Mouse (Mus musculus): ENCODE measurements around the gene Hba-x. TPM values are rescaled to one million over a fixed set of nuclear protein-coding genes. Genes with fewer than 3 reads are reported as not detected.
A peak's percentile ranks its signal among the peaks of the same experiment; 100 is the strongest.

Gene Hba-x
- 3.2 and 11.6 TPM in 2 replicates for polyA plus RNA-seq (2015; fragmentation: Nextera tagmentation; extraction: Ambion mirVana)

GRCm38 (mm10) chr11:32276347-32276746, at the start of gene Hba-x:
TSS of gene Hba-x (plus strand) at chr11:32276400.
- Histone ChIP-seq H3K4me3 (ENCODE audit: low read depth, low read length) (no peak within 1 kb of the TSS), H3K27me3 (ENCODE audit: control insufficient read depth, insufficient read depth, low read depth, low read length) (no peaks in the 10 kb centered on the region; the same call in 1 of the 2 replicates), H3K27ac (ENCODE audit: low read length) (no peak within 1 kb of the TSS), H3K36me3 (ENCODE audit: control insufficient read depth, insufficient read depth, low read length) (no peaks in the 10 kb centered on the region), H3K9ac (ENCODE audit: low read depth, low read length) (no peak within 1 kb of the TSS), H3K4me2 (ENCODE audit: low read length) (no peak within 1 kb of the TSS), H3K9me3 (replicated peaks; ENCODE audit: control insufficient read depth, low read length, poor library complexity, severe bottlenecking) (no peaks in the 10 kb centered on the region), H3K4me1 (ENCODE audit: control insufficient read depth, insufficient read depth, low read length) (no peaks in the 10 kb centered on the region)
- 66% methylated on average over 3 of the region's 3 CpGs for WGBS
- ATAC-seq = no peak

GRCm38 (mm10) chr11:32227041-32227440, 49.2 kb upstream of the Hba-x start:
- Histone ChIP-seq H3K36me3 (ENCODE audit: control insufficient read depth, insufficient read depth, low read length) (peaks cover 6% of the 10 kb centered on the region; the same call in 1 of the 2 replicates), H3K9ac (ENCODE audit: low read depth, low read length) (peak overlapping the region; percentile 89), H3K4me3 (ENCODE audit: low read depth, low read length) (peak overlapping the region; percentile 69), H3K4me1 (ENCODE audit: control insufficient read depth, insufficient read depth, low read length) (peaks cover 20% of the 10 kb centered on the region), H3K4me2 (ENCODE audit: low read length) (peak overlapping the region; percentile 81), H3K9me3 (replicated peaks; ENCODE audit: control insufficient read depth, low read length, poor library complexity, severe bottlenecking) (no peaks in the 10 kb centered on the region), H3K27me3 (ENCODE audit: control insufficient read depth, insufficient read depth, low read depth, low read length) (peaks cover 19% of the 10 kb centered on the region), H3K27ac (ENCODE audit: low read length) (peak overlapping the region; percentile 83)
- peak; percentile 1; the same call in 1 of the 2 replicates for ATAC-seq
- 11% methylated on average over 1 of the region's 1 CpGs for WGBS

DNA sequence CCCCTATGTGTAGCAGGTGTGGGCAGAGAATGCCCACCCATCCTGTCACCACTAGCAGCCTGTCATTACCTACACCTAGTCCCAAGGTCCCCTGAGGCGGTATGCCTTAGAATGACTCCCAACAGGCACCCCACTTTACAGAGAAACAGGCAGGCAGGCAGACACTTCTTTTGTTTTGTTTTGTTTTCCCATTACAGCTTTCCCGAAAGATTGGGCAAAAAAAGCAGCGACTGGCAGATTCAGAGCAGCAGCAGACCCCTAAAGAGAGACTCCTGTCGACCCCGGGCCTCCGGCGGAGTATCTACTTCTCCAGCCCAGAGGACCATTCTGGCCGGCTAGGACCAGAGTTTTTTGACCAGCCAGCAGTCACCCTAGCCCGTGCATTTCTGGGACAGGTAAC, 48.6 kb upstream of the Hba-x start:
- no peak overlapping the region for H3K4me3 ChIP-seq (ENCODE audit: low read depth, low read length)
- no peaks in the 10 kb centered on the region for H3K9me3 ChIP-seq (replicated peaks; ENCODE audit: control insufficient read depth, low read length, poor library complexity, severe bottlenecking)
- H3K4me2 ChIP-seq (ENCODE audit: low read length) = peak overlapping the region; percentile 81
- H3K27me3 ChIP-seq (ENCODE audit: control insufficient read depth, insufficient read depth, low read depth, low read length) = peaks cover 16% of the 10 kb centered on the region
- H3K9ac ChIP-seq (ENCODE audit: low read depth, low read length) = peak overlapping the region; percentile 13; the same call in 1 of the 2 replicates
- no peak for ATAC-seq
- 90% methylated on average over 9 of the region's 9 CpGs for WGBS
- H3K4me1 ChIP-seq (ENCODE audit: control insufficient read depth, insufficient read depth, low read length) = peaks cover 16% of the 10 kb centered on the region
- H3K27ac ChIP-seq (ENCODE audit: low read length) = no peak overlapping the region
- H3K36me3 ChIP-seq (ENCODE audit: control insufficient read depth, insufficient read depth, low read length) = peaks cover 6% of the 10 kb centered on the region; the same call in 1 of the 2 replicates

DNA sequence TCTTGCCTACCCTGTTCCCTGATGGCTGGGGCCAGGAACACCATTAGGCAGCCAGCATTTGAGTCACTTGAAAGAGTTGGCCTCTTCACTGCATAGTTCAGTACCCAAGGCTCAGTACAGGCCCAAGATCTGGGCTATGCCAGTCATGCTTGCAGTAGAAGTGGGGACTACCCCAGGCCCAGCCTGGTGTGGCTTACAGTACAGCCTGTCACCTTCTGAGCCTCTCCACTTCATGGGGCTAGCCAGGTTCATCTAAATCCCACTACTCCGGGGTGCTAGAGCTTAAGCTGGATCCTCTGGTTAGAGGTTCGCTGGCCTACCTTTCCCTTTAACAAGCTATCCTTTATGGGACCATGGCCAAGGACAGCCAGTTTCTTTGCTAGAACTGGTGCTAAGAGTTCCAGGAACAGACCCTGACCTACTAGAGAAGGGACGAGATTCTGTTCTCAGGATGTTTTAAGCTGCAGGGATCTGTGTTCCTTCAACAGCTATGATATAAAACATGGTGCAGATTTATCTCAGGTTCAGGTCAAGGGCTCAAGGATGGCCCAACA, 47.8 kb upstream of the Hba-x start:
- ATAC-seq = no peak
- Histone ChIP-seq H3K9me3 (replicated peaks; ENCODE audit: control insufficient read depth, low read length, poor library complexity, severe bottlenecking) (no peaks in the 10 kb centered on the region), H3K4me2 (ENCODE audit: low read length) (no peak overlapping the region), H3K9ac (ENCODE audit: low read depth, low read length) (no peak overlapping the region), H3K36me3 (ENCODE audit: control insufficient read depth, insufficient read depth, low read length) (peaks cover 7% of the 10 kb centered on the region), H3K27me3 (ENCODE audit: control insufficient read depth, insufficient read depth, low read depth, low read length) (peaks cover 8% of the 10 kb centered on the region), H3K4me3 (ENCODE audit: low read depth, low read length) (no peak overlapping the region), H3K27ac (ENCODE audit: low read length) (no peak overlapping the region), H3K4me1 (ENCODE audit: control insufficient read depth, insufficient read depth, low read length) (peaks cover 12% of the 10 kb centered on the region)
- WGBS = 94% methylated on average over 3 of the region's 3 CpGs

DNA sequence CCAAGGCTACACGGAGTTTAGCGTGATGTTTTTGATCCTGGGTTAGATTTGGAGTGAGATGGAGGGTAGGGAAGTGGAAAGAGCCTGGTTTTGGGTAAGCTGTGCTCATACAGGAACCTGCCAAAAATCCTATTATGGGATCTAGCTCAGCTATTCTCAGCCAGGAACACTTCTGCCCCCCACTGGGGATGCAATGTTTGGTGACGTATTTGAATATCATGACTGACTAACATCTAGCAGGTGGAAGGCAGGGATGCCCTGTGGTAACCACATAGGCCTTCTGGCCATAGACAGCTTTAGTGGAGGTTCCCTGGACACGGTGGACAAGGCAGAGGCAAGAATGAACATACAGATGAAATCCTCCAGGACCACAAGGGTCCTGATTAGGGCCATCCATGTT, 46.0 kb upstream of the Hba-x start:
- Histone ChIP-seq H3K27ac (ENCODE audit: low read length) (no peak overlapping the region), H3K36me3 (ENCODE audit: control insufficient read depth, insufficient read depth, low read length) (peaks cover 16% of the 10 kb centered on the region), H3K9ac (ENCODE audit: low read depth, low read length) (no peak overlapping the region), H3K4me3 (ENCODE audit: low read depth, low read length) (no peak overlapping the region), H3K4me1 (ENCODE audit: control insufficient read depth, insufficient read depth, low read length) (peaks cover 17% of the 10 kb centered on the region), H3K27me3 (ENCODE audit: control insufficient read depth, insufficient read depth, low read depth, low read length) (no peaks in the 10 kb centered on the region), H3K9me3 (replicated peaks; ENCODE audit: control insufficient read depth, low read length, poor library complexity, severe bottlenecking) (no peaks in the 10 kb centered on the region), H3K4me2 (ENCODE audit: low read length) (no peak overlapping the region)
- WGBS = 82% methylated on average over 4 of the region's 4 CpGs
- no peak for ATAC-seq

DNA sequence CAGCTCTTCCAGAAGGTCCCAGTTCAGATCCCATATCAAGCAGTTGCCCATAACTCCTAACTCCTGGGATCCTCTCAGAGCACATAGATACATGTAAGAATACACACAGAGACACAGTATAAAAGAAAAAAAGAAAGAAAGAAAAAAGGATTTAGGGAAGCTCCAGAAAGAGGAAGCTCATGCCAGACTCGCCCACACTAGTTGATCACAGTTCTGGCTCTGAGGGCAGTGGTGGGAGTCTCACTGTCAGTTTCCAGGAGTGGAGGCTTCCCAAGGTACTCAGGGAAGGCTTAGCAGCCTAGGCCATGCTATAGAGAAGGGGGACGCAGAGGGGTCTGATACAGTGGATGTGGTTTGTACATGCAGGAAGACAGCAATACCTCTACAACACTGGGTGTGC, 45.1 kb upstream of the Hba-x start:
- Histone ChIP-seq H3K36me3 (ENCODE audit: control insufficient read depth, insufficient read depth, low read length) (peaks cover 16% of the 10 kb centered on the region), H3K4me1 (ENCODE audit: control insufficient read depth, insufficient read depth, low read length) (peaks cover 23% of the 10 kb centered on the region), H3K27me3 (ENCODE audit: control insufficient read depth, insufficient read depth, low read depth, low read length) (no peaks in the 10 kb centered on the region), H3K4me3 (ENCODE audit: low read depth, low read length) (no peak overlapping the region), H3K27ac (ENCODE audit: low read length) (no peak overlapping the region), H3K9ac (ENCODE audit: low read depth, low read length) (no peak overlapping the region), H3K9me3 (replicated peaks; ENCODE audit: control insufficient read depth, low read length, poor library complexity, severe bottlenecking) (no peaks in the 10 kb centered on the region), H3K4me2 (ENCODE audit: low read length) (no peak overlapping the region)
- ATAC-seq = no peak
- WGBS = 94% methylated on average over 2 of the region's 2 CpGs

DNA sequence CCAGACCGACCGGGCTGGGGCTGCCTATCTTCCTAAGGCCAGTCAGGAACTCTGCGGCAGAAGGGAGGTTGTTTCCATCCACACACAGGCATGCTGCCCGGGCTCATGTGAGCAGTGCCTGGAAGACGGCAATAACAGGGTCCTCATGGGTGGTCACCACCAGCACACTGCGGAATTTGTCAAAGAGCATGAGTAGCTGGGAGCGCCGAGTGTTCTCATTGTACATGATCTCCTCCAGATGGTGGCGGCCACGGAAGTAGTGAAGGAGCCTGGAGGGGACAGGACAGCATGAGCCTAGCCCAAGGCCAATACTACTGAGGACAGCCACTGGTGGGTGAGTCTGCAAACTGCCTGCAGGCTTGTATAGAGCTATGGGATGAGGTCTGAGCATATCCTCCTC, 43.4 kb upstream of the Hba-x start:
- no peak overlapping the region for H3K4me3 ChIP-seq (ENCODE audit: low read depth, low read length)
- no peaks in the 10 kb centered on the region for H3K9me3 ChIP-seq (replicated peaks; ENCODE audit: control insufficient read depth, low read length, poor library complexity, severe bottlenecking)
- peaks cover 16% of the 10 kb centered on the region for H3K36me3 ChIP-seq (ENCODE audit: control insufficient read depth, insufficient read depth, low read length)
- no peak overlapping the region for H3K27ac ChIP-seq (ENCODE audit: low read length)
- no peaks in the 10 kb centered on the region for H3K27me3 ChIP-seq (ENCODE audit: control insufficient read depth, insufficient read depth, low read depth, low read length)
- H3K4me2 ChIP-seq (ENCODE audit: low read length) = no peak overlapping the region
- H3K4me1 ChIP-seq (ENCODE audit: control insufficient read depth, insufficient read depth, low read length) = peaks cover 18% of the 10 kb centered on the region
- H3K9ac ChIP-seq (ENCODE audit: low read depth, low read length) = no peak overlapping the region
- no peak for ATAC-seq
- WGBS = 76% methylated on average over 10 of the region's 10 CpGs

GRCm38 (mm10) chr11:32233895-32234294, 42.3 kb upstream of the Hba-x start:
- peaks cover 16% of the 10 kb centered on the region for H3K36me3 ChIP-seq (ENCODE audit: control insufficient read depth, insufficient read depth, low read length)
- H3K9me3 ChIP-seq (replicated peaks; ENCODE audit: control insufficient read depth, low read length, poor library complexity, severe bottlenecking) = no peaks in the 10 kb centered on the region
- 89% methylated on average over 3 of the region's 3 CpGs for WGBS
- no peak overlapping the region for H3K4me3 ChIP-seq (ENCODE audit: low read depth, low read length)
- no peaks in the 10 kb centered on the region for H3K27me3 ChIP-seq (ENCODE audit: control insufficient read depth, insufficient read depth, low read depth, low read length)
- H3K27ac ChIP-seq (ENCODE audit: low read length) = no peak overlapping the region
- H3K9ac ChIP-seq (ENCODE audit: low read depth, low read length) = no peak overlapping the region
- ATAC-seq = no peak
- H3K4me1 ChIP-seq (ENCODE audit: control insufficient read depth, insufficient read depth, low read length) = peaks cover 17% of the 10 kb centered on the region
- no peak overlapping the region for H3K4me2 ChIP-seq (ENCODE audit: low read length)

- ATAC-seq = no peak
- peaks cover 14% of the 10 kb centered on the region for H3K36me3 ChIP-seq (ENCODE audit: control insufficient read depth, insufficient read depth, low read length)
- no peak overlapping the region for H3K4me3 ChIP-seq (ENCODE audit: low read depth, low read length)
- H3K4me2 ChIP-seq (ENCODE audit: low read length) = no peak overlapping the region
- peaks cover 17% of the 10 kb centered on the region for H3K4me1 ChIP-seq (ENCODE audit: control insufficient read depth, insufficient read depth, low read length)
- H3K27ac ChIP-seq (ENCODE audit: low read length) = peak overlapping the region; percentile 72
- 89% methylated on average over 6 of the region's 6 CpGs for WGBS
- H3K9me3 ChIP-seq (replicated peaks; ENCODE audit: control insufficient read depth, low read length, poor library complexity, severe bottlenecking) = no peaks in the 10 kb centered on the region
- H3K27me3 ChIP-seq (ENCODE audit: control insufficient read depth, insufficient read depth, low read depth, low read length) = no peaks in the 10 kb centered on the region
- H3K9ac ChIP-seq (ENCODE audit: low read depth, low read length) = no peak overlapping the region
Measured at GRCm38 (mm10) chr11:32234816-32235485, 41.2 kb upstream of the Hba-x start.
